Mouse (Mus musculus) CD4-positive naive resting alpha-beta T cell, adult 57 days (primary cell): ENCODE measurements around the gene Zscan4-ps2. TPM values are rescaled to one million over a fixed set of nuclear protein-coding genes. Genes with fewer than 3 reads are reported as not detected.

Experiments
- total RNA-seq: library from RNA; stranded (reverse); gene quantifications from one replicate; pipeline ENCODE4 v1.2.4, GENCODE M21; 2023

The Zscan4-ps2 gene
- total RNA-seq = not detected

DNA sequence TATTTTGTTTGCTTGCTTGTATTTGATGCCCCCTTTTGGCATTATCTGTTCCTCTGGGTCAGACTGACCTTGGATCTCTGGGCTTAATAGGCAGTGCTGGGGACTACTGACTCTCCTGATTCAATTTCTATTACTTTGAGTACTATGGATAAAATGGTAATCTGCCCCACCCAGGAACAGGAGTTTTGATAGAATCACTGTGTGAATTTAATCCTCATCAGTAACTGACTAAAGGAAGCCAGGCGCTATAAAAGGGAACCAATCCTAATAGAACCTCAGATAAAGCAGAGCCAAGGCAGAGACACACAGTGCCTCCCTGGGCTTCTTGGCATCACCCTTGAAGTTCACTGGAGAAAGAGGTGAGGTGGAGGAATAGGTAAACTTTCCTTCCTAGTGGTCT lies at the start of gene Zscan4-ps2:
Gene Zscan4-ps2, plus strand, starts transcription at position 301 of the 400 bp plus-strand sequence.

Other genes starting within 250 kb of the Zscan4-ps2 start
- not detected for gene Zscan4e, start 203.6 kb upstream of the Zscan4-ps2 start, total RNA-seq
- gene Zscan4f, start 116.4 kb upstream of the Zscan4-ps2 start, total RNA-seq = not detected
- not detected for gene Zscan4-ps3, start 95.0 kb downstream of the Zscan4-ps2 start, total RNA-seq
- gene Vmn1r72, start 165.8 kb downstream of the Zscan4-ps2 start, total RNA-seq = not detected
- not detected for gene Vmn1r73, start 216.0 kb downstream of the Zscan4-ps2 start, total RNA-seq